Mouse (Mus musculus) ES-CJ7 (cell line): ENCODE data around the gene Rhof.

Source experiments
- DNase-seq: peaks from one replicate; pipeline ENCODE4 v3.0.0; 2011; ENCODE audit warnings: low read depth, low spot score

Gene Rhof

DNA sequence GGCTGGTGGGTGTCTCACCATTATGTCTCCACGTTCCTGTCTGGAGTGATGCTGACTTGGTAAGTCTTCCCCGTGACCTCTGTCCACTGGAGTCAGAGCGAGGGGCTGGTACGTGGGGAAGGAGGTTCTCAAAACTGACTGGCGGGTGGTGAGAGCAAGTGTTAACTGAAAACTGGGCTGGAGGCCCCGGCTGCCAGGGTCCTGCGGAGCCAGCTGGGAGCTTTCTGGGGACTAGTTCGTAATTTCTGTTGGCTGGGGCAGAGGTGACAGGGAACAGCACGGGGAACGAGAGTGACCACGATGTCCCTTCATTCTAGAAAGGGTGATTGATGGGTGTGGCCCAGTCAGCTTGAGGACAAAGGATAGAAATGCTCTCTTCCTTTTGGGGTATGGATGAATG is 18.4 kb downstream of the Rhof start:
- no peak for DNase-seq

- no peak for DNase-seq
Measured at GRCm38 (mm10) chr5:123110296-123110721, 22.2 kb downstream of the Rhof start.

- DNase-seq = peak; percentile 27
Measured at GRCm38 (mm10) chr5:123109452-123110203, 22.9 kb downstream of the Rhof start.

DNA sequence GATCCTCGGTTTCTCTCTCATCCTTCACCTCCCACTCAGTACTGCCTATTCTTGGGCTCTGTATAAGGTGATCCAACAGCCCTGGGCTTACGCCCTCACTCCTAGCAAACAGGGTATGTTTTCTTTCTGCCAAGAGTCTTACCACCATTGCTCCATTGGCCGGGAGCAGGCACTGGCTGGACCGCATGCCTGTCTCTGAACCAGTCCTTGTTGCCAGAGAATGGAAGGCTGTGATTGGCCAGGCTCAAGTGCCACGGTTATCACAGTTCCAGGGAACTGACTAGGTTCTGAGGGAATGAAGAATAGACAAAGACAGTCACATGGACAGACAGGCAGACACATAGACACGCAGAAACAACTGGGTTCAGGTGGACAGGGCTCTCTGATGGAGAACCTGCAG is 27.7 kb downstream of the Rhof start:
- no peak for DNase-seq

- no peak for DNase-seq
Measured at GRCm38 (mm10) chr5:123103556-123103955, 28.9 kb downstream of the Rhof start.

DNA sequence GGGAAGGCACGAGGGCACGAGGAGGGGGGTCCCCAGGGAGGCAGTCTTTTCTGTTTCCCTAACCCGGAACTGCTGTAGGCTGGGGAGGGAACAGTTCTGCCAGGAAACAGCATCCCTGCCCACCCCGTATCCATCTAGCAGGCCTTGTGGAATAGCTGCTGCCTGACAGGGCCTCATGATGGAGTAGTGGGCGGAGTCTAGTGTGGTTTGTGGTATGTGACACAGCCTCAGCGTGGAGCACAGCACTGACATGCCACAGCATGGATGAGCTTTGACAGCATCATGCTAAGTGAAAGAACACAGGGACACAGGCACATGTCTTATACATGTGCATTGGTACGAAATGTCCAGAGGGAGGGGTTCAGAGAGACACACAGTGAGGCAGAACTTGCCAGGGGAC is 30.1 kb downstream of the Rhof start:
- no peak for DNase-seq

- DNase-seq = no peak
Measured at GRCm38 (mm10) chr5:123098487-123098886, 34.0 kb downstream of the Rhof start.

DNA sequence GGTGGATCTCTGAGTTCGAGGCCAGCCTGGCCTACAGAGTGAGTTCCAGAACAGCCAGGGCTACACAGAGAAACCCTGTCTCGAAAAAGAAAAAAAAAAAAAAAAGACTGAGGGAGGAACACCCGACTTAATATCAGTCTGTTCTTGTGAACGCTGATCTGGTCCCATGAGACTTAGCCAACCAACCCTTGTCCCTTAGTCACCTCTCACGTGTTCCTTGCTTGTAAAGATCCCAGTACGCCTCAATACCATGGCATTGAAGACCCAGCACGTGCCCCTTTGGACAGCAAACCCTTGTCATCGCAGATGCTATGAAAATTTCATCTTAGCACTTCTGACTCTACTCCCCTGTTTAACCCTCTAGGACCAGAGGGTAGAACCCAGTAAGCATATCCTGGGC is 36.2 kb downstream of the Rhof start:
- no peak for DNase-seq

DNA sequence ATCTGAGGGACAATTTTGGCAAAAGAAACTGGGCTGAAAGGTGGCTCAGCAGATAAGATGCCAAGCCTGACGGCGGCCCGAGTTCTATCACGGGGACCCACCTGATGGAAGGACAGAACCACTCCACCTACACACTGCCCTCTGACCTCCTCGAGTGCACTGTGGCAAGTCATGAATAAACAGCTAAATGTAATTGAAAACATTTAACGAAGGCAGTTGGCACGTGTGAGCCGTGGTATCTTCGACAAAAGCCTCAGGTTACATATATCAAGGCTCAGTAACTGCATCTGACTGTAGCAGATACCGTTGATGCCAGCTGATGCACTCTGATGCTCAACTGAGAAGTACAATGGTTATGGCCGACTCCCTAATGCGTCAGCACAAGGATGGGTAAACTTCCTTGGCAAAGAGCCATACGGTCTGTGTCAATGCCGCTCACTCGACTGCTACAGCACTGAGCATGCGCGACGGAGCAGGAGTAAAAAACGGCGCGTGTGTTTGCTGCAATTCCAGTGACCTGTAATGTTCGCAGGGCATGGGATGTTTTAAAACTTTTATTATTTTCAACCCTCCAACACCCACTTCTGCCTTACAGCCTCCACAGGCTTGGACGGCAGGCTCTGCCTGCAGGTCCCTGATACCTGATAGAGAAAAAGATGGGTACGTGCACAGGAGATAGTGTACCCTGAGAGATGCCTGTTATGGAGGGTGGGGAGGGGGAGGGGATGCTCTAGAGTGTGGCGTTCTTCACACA is 38.1 kb downstream of the Rhof start:
- DNase-seq = no peak

- DNase-seq = no peak
Measured at GRCm38 (mm10) chr5:123093077-123093633, 39.3 kb downstream of the Rhof start.

DNA sequence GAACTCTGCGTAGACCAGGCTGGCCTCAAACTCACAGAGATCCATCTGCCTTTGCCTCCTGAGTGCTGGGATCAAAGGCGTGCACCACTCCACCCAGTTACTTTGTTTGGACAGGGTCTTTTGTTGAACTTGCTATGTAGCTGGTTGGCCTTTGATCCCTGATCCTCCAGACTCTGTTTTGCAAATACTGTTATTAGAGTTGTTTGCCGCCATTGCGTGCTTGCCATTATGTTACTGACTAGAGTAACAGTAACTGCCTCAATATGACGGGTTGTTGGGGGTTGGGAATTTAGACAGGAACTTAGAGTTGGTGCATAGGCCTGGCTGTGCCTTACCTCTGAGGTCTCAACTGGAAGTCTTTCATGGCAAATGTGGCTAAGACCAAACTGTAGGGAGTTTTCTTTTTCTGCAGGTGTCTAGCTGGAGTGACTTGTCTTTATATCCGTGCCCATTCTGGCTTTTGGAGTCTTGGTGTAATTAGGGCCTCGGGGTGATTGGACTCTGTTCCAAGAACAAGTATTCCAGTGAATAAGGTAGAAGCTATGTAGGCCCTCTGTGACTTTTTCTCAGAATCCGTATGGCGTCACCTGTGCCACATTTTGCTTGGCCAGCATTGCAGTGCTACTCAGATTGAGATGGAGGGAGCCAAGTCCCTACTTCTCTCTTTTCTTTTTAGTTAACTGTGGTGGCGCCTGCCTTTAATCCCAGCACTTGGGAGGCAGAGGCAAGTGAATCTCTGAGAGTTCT is 41.8 kb downstream of the Rhof start:
- peak; percentile 64 for DNase-seq

DNA sequence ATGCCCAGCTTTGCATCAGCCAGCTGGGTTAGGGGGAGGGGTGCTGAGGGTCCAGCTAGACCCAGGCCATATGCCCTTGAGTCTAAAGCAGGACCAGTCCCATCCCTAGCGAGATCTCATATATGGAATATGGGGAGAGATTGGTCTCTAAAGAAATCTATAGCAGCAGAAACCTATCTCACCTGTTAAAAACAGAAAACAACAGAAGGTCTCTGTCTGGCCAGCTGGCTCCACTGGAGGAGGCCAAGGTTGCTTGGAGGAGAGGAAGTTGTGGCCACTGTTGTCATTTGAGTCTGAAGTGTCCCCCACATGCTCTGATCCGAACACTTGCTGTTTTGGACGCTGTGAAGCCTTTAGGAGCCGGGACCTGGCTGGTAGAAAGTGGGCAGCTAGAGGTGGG is 43.7 kb downstream of the Rhof start:
- no peak for DNase-seq

GRCm38 (mm10) chr5:123086501-123086900 is 46.0 kb downstream of the Rhof start:
- DNase-seq = peak; percentile 81

GRCm38 (mm10) chr5:123083340-123084050 is 49.0 kb downstream of the Rhof start:
- no peak for DNase-seq

DNA sequence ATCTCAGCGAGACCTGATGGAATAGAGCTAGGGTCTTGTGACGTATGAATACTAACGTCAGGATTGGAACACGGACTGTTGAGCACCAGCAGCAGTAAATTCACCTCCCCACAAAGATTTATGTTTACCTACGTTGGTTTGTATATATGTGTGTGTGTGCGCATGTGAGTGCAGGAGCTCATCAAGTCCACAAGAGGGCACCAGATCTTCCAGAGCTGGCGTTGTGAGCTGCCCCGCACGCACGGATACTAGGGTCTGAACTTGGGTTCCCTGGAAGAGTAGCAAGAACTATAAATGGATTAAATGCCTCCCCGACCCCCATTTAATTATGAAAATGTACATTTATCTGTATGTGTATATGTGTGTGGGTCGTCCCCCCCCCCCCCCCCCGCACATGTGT is 52.0 kb downstream of the Rhof start:
- DNase-seq = peak; percentile 56

- DNase-seq = no peak
Measured at GRCm38 (mm10) chr5:123080041-123080440, 52.5 kb downstream of the Rhof start.

DNA sequence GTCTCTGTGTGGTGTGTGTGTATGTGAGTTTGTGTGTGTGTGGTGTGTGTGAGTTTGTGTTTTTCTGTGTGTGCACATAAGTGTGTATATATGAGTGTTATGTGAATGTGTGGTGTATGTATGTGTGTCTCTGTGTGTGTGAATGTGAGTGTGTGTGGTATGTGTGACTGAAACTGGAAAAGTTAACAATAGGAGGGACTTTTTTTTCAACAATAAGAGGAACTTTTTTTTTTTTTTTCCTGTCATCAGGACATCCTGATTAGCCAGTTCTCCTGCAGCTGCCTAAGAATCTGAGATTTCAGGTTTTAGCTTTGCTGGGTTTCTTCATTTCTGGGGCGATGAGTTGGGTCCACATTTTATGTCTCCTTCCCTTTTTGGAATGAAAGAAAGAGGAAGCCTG is 52.9 kb downstream of the Rhof start:
- no peak for DNase-seq

- no peak for DNase-seq
Measured at GRCm38 (mm10) chr5:123076419-123077281, 55.8 kb downstream of the Rhof start.

GRCm38 (mm10) chr5:123075576-123076418 is 56.7 kb downstream of the Rhof start:
- peak; percentile 88 for DNase-seq

DNA sequence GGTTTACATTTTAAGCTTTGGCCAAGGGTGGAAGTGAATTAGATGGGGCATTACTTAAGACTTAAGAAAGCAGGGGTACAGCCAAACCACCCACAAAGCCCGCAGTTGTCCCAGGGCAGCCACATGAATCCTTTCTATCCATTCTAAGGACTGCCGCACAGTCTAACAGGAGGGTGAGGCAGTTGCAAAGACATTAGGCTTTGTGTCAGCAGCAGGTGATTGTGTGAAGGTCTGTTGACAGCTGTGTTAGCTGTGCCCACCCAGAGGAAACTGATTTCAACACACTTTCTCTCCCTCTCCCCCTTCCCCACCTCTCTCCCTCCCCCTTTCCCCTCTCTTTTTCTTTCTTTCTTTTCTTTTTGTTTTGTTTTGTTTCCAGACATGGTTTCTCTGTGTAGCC is 63.8 kb downstream of the Rhof start:
- DNase-seq = no peak
